Mouse (Mus musculus) forebrain, embryonic 11.5 days (tissue): Measurements from ENCODE around the gene Nudt12. TPM values are rescaled to one million over a fixed set of nuclear protein-coding genes. Genes with fewer than 3 reads are reported as not detected.
A peak's percentile ranks its signal among the peaks of the same experiment; 100 is the strongest.

Source experiments
- ATAC-seq: fragments of 200-750 bp; cut with Nextera tagmentation; replicated peaks from 2 replicates; pipeline ENCODE4 v1.8.0; 2017; ENCODE audit warnings: moderate TSS enrichment; ENCODE audit not compliant: low FRiP score
- DNase-seq: peaks from one replicate; pipeline ENCODE4 v3.0.0-alpha.2; 2017; ENCODE audit warnings: low spot score
- H3K27ac ChIP-seq: fragments of 300-500 bp; sonication (generic); 2 replicates; pipeline ENCODE4 v1.5.1; 2014; ENCODE audit warnings: low read depth, low read length
- H3K27me3 ChIP-seq: fragments of 300-500 bp; sonication (generic); 2 replicates; pipeline ENCODE4 v1.6.1; 2014; ENCODE audit warnings: mild to moderate bottlenecking, low read length, mixed read lengths; ENCODE audit not compliant: control insufficient read depth, insufficient read depth
- H3K36me3 ChIP-seq: fragments of 300-500 bp; sonication (generic); 2 replicates; pipeline ENCODE4 v1.6.1; 2014; ENCODE audit warnings: mild to moderate bottlenecking, low read length, moderate library complexity, mixed read lengths; ENCODE audit not compliant: control insufficient read depth, insufficient read depth
- H3K4me1 ChIP-seq: fragments of 300-500 bp; sonication (generic); replicated peaks from 2 replicates; pipeline ENCODE4 v1.6.1; 2014; ENCODE audit warnings: low read length, mixed read lengths; ENCODE audit not compliant: control insufficient read depth, insufficient read depth
- H3K4me2 ChIP-seq: fragments of 300-500 bp; sonication (generic); 2 replicates; pipeline ENCODE4 v1.6.1; 2014; ENCODE audit warnings: low read depth, mild to moderate bottlenecking, low read length, moderate library complexity, mixed read lengths; ENCODE audit not compliant: severe bottlenecking
- H3K4me3 ChIP-seq: fragments of 300-500 bp; sonication (generic); 2 replicates; pipeline ENCODE4 v1.5.1; 2014; ENCODE audit warnings: low read depth, low read length
- H3K9ac ChIP-seq: fragments of 300-500 bp; sonication (generic); 2 replicates; pipeline ENCODE4 v1.6.1; 2014; ENCODE audit warnings: low read length
- H3K9me3 ChIP-seq: fragments of 300-500 bp; sonication (generic); 2 replicates; pipeline ENCODE4 v1.6.1; 2016; ENCODE audit warnings: low read length, mixed read lengths; ENCODE audit not compliant: control insufficient read depth
- WGBS: fragments of 180-500 bp; shearing (Covaris S2); extraction: QIAGEN DNeasy Blood & Tissue Kit; methylation state at CpG from one replicate; pipeline ENCODE4 v1.1.7; 2014; 5-methylcytosine and 5-hydroxymethylcytosine counted together
- polyA plus RNA-seq: library from polyadenylated mRNA; unstranded; fragments of >200 nt; fragmentation: Nextera tagmentation; extraction: Ambion mirVana; gene quantifications from 2 replicates; pipeline ENCODE4 v1.2.1, GENCODE M21; 2014

Nudt12 gene
- polyA plus RNA-seq, 1 experiment from 2014 or later: 9.7 TPM

DNA sequence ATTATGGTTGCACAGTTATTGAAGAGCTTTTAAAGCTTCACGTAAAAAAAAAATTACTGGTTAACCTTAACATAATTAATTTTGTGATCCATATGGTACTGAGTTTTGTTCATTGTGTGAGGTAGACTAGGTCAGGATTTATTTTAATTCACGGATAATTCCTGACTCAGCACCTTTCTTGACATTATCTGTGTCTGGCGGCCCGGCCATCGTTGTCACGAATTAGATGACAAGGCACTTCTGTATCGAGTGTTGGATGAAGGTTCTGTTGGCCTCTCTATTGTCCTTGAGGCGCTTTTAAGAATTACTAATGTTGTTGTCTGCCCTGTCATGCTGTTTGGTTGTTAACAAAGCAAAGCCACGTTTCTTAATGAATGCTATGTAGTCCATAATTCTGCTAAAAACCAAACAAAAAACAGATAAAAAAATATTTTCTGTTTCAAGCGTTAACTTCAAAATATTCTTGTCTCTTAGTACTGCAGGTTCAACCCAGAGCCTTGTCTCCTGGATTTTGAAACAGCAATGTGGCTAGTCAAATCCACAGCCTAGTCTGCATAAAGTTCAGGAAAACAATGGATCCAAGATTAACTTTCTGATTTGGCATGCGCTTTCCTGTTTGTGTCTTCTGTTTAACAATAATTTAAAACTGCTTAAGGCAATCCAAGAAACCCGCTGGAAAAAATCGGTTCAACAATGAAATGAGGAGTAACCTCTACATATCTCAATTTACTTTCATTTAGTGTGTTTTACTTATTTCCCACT is 1.4 kb downstream of the Nudt12 start:
- WGBS: 63% methylated on average over 13 of the region's 13 CpGs
- no peaks in the 10 kb centered on the region; the same call in 1 of the 2 replicates for H3K4me1 ChIP-seq

DNA sequence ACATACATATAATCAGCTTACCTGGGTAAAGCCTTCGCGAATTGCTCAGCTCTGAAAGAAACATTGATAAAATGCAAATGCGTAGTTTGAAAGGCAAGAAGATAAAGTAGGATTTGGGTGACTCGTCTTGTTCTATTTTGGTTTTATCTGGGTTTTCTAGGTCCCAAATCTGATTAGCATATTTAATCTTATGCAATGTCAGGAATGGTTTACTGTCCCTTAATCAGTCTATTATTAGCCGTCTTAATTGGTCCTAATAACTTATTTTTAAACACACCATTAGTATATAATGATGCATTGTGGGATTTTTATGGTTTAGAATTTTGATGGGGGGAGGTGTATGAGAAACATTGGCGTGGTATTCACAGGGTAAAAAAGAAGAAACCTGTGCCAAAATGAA is 21.9 kb downstream of the Nudt12 start, which contains the start of gene Pdzph1:
Gene Pdzph1 (minus strand): TSS at position 101 of the 400 bp plus-strand sequence.
- Histone ChIP-seq H3K36me3 (no peaks in the 10 kb centered on the region), H3K27me3 (no peaks in the 10 kb centered on the region), H3K4me3 (no peak within 1 kb of the TSS), H3K4me2 (no peak within 1 kb of the TSS), H3K4me1 (no peaks in the 10 kb centered on the region), H3K9me3 (no peaks in the 10 kb centered on the region), H3K9ac (no peak within 1 kb of the TSS), H3K27ac (no peak within 1 kb of the TSS)
- ATAC-seq (no peak), DNase-seq (no peak)
- WGBS: 93% methylated on average over 6 of the region's 6 CpGs

More for the DNA sequence above, 1.4 kb downstream of the Nudt12 start:
- Histone ChIP-seq H3K9ac (no peak overlapping the region), H3K4me2 (no peak overlapping the region), H3K9me3 (no peaks in the 10 kb centered on the region), H3K4me3 (no peak overlapping the region), H3K27ac (no peak overlapping the region), H3K27me3 (no peaks in the 10 kb centered on the region), H3K36me3 (no peaks in the 10 kb centered on the region)
- DNase-seq (no peak), ATAC-seq (no peak)

DNA sequence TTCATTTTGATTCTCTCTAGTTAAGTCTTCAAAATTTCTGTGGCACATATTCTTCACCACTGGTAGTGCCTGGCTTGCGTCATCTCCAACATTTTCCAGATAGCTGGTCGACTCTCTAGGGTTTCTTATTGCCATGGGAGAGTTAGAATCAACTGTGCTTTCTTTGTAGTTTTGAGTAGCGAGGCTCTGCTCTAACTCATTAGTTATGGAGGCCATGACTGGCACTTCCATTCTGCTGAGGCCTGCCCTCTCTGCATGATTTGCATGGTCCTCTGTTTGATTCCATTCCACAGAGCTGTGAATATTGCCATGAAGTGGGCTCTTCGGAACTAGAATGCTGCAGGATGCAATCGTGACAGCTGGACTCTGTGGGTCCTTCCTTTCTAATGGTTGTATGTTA is 39.9 kb downstream of the Nudt12 start:
- H3K4me1 ChIP-seq: no peaks in the 10 kb centered on the region
- no peaks in the 10 kb centered on the region for H3K27me3 ChIP-seq
- ATAC-seq (no peak), DNase-seq (no peak)
- H3K4me2 ChIP-seq: no peak overlapping the region
- WGBS: 78% methylated on average over 5 of the region's 5 CpGs
- H3K27ac ChIP-seq: no peak overlapping the region
- no peak overlapping the region for H3K9ac ChIP-seq
- no peaks in the 10 kb centered on the region for H3K36me3 ChIP-seq
- no peak overlapping the region for H3K4me3 ChIP-seq
- no peaks in the 10 kb centered on the region for H3K9me3 ChIP-seq

DNA sequence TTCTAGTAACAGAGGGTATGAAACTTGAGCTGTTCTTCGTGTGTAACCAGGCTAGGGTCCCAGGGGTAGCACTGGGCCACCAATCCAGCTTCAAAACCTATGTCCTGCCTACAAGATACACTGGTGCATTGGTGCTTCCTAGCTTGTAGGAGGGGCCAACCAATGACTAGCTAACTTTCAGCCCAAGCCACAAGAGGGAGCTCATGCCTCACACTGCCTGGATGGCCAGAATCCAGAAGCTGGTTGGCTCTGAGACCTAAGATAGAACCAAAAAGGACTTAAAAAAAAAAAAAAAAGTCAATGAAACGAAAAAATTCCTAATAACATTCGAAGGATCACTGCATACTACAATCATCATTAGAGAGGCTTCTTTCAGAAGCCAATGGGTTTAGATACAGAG is 53.3 kb downstream of the Nudt12 start:
- no peak overlapping the region for H3K4me3 ChIP-seq
- DNase-seq (no peak), ATAC-seq (peak; percentile 44; the same call in 1 of the 2 replicates)
- H3K36me3 ChIP-seq: no peaks in the 10 kb centered on the region
- no peaks in the 10 kb centered on the region for H3K4me1 ChIP-seq
- 37% methylated on average over 3 of the region's 3 CpGs for WGBS
- no peak overlapping the region for H3K9ac ChIP-seq
- no peaks in the 10 kb centered on the region for H3K27me3 ChIP-seq
- no peak overlapping the region for H3K27ac ChIP-seq
- no peak overlapping the region for H3K4me2 ChIP-seq
- no peaks in the 10 kb centered on the region for H3K9me3 ChIP-seq

DNA sequence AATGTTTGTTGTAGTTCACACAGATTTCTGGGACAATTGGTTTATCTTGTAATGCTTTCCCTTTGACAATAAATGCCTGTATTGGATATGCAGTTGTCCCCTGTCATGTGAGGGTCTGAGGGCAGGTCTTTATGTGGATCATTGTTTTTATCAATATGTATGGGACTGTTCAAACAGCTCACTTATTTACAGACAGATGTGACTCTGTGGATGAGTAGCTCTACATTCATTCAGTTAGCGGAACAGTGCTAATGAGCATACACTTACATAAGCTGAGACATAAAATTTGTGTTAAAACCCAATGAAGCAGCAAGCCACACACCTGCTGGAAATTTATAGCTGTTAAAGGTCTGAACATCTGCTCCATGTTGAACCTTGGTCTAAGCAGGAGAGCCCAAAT is 56.1 kb downstream of the Nudt12 start:
- Histone ChIP-seq H3K4me1 (no peaks in the 10 kb centered on the region), H3K4me3 (no peak overlapping the region), H3K9me3 (no peaks in the 10 kb centered on the region), H3K9ac (no peak overlapping the region), H3K27me3 (no peaks in the 10 kb centered on the region), H3K36me3 (no peaks in the 10 kb centered on the region), H3K4me2 (no peak overlapping the region), H3K27ac (no peak overlapping the region)
- no peak for ATAC-seq
- no peak for DNase-seq
- 89% methylated on average over 1 of the region's 1 CpGs for WGBS

Other genes starting within 250 kb of the Nudt12 start
- 22.8 and 27.2 TPM in 2 replicates for gene Pdzph1, start 22.0 kb downstream of the Nudt12 start, polyA plus RNA-seq